Mouse (Mus musculus) liver, postnatal 0 days (tissue): ENCODE measurements around the gene Hoxd4.
A peak's percentile ranks its signal among the peaks of the same experiment; 100 is the strongest.

Experiments
- CTCF ChIP-seq: sonication (generic); IDR thresholded peaks from 2 replicates; pipeline ENCODE4 v1.5.1; 2016; ENCODE audit warnings: antibody characterized with exemption, low read depth
- EP300 ChIP-seq: IDR thresholded peaks from 2 replicates; pipeline ENCODE4 v1.6.1; 2016; ENCODE audit warnings: antibody characterized with exemption, low read depth, mild to moderate bottlenecking

GRCm38 (mm10) chr2:74694066-74694465, 17.7 kb upstream of the Hoxd4 start:
- TF ChIP-seq CTCF, result peak; percentile 40
- TF ChIP-seq EP300, result no peak
